Mouse (Mus musculus) liver, adult 2 months (tissue): Measurements from ENCODE around the gene Spata13. TPM values are rescaled to one million over a fixed set of nuclear protein-coding genes. Genes with fewer than 3 reads are reported as not detected.

Experiments
- DNase-seq: peaks from one replicate; pipeline ENCODE4 v3.0.0-alpha.2; 2011; ENCODE audit warnings: low read depth, low spot score; ENCODE audit errors: extremely low read depth
- H3K27ac ChIP-seq: fragments of 200-500 bp; replicated peaks from 2 replicates; pipeline ENCODE4 v1.5.1; 2012; ENCODE audit warnings: low read depth, mild to moderate bottlenecking, control low read depth, inconsistent platforms, low read length; ENCODE audit not compliant: insufficient read depth
- H3K27me3 ChIP-seq: fragments of 200-500 bp; 2 replicates; pipeline ENCODE4 v1.6.1; 2012; ENCODE audit warnings: mild to moderate bottlenecking, moderate library complexity, low read length, inconsistent platforms; ENCODE audit not compliant: control insufficient read depth, insufficient read depth
- H3K36me3 ChIP-seq: fragments of 200-500 bp; 2 replicates; pipeline ENCODE4 v1.6.1; 2012; ENCODE audit warnings: low read length, inconsistent platforms; ENCODE audit not compliant: control insufficient read depth, insufficient read depth
- H3K4me1 ChIP-seq: fragments of 200-500 bp; 2 replicates; pipeline ENCODE4 v1.6.1; 2011; ENCODE audit warnings: low read length; ENCODE audit not compliant: control insufficient read depth, insufficient read depth
- H3K4me3 ChIP-seq: fragments of 200-500 bp; 2 replicates; pipeline ENCODE4 v1.5.1; 2011; ENCODE audit warnings: low read depth, mild to moderate bottlenecking, control low read depth, low read length, moderate library complexity; ENCODE audit not compliant: insufficient read depth
- H3K79me2 ChIP-seq: fragments of 200-500 bp; 2 replicates; pipeline ENCODE4 v1.6.1; 2012; ENCODE audit warnings: inconsistent platforms, mild to moderate bottlenecking, low read length, moderate library complexity; ENCODE audit not compliant: control insufficient read depth, insufficient read depth
- H3K9ac ChIP-seq: fragments of 200-500 bp; 2 replicates; pipeline ENCODE4 v1.6.1; 2012; ENCODE audit warnings: low read depth, mild to moderate bottlenecking, control low read depth, inconsistent platforms, low read length
- CTCF ChIP-seq: fragments of 200-500 bp; IDR thresholded peaks from 2 replicates; pipeline ENCODE4 v1.5.1; 2011; ENCODE audit warnings: low read depth, low read length, control low read depth
- POLR2A ChIP-seq: fragments of 200-500 bp; IDR thresholded peaks from 2 replicates; pipeline ENCODE4 v1.6.1; 2011; ENCODE audit warnings: low read length, control low read depth; ENCODE audit not compliant: insufficient read depth; ENCODE audit errors: extremely low read depth
- WGBS: fragments of 180-500 bp; shearing (Covaris S2); methylation state at CpG from one replicate; pipeline ENCODE4 v1.1.7; 2018; 5-methylcytosine and 5-hydroxymethylcytosine counted together
- polyA plus RNA-seq: library from polyadenylated mRNA; depleted of rRNA; stranded (reverse); fragments of >200 nt; gene quantifications from 2 replicates; pipeline ENCODE4 v1.2.3, GENCODE M21; 2012
- total RNA-seq: library from RNA; depleted of rRNA; stranded (reverse); fragments of >200 nt; gene quantifications from 2 replicates; pipeline ENCODE4 v1.2.3, GENCODE M21; 2014

Gene Spata13
- total and polyA plus RNA-seq, 2 experiments: 11.9 to 20.6 TPM

GRCm38 (mm10) chr14:60634877-60635771, 1.3 kb downstream of the Spata13 start:
- peak overlapping the region; percentile 88 for H3K4me3 ChIP-seq
- under 1% methylated on average over 45 of the region's 45 CpGs for WGBS
- H3K36me3 ChIP-seq: peaks cover 3% of the 10 kb centered on the region; the same call in 1 of the 2 replicates
- DNase-seq: peak; percentile 73
- peaks cover 19% of the 10 kb centered on the region; the same call in 1 of the 2 replicates for H3K79me2 ChIP-seq
- H3K4me1 ChIP-seq: peaks cover 26% of the 10 kb centered on the region
- no peaks in the 10 kb centered on the region for H3K27me3 ChIP-seq
- H3K27ac ChIP-seq: peak overlapping the region; percentile 87
- H3K9ac ChIP-seq: peak overlapping the region; percentile 91
- TF ChIP-seq POLR2A: no peak
- TF ChIP-seq CTCF: peak; percentile 34

GRCm38 (mm10) chr14:60635911-60636607, 2.3 kb downstream of the Spata13 start:
- TF ChIP-seq POLR2A (no peak), CTCF (no peak)
- 14% methylated on average over 14 of the region's 14 CpGs for WGBS
- DNase-seq: peak; percentile 70

GRCm38 (mm10) chr14:60636608-60636980, 2.8 kb downstream of the Spata13 start:
- Histone ChIP-seq H3K27ac (peak overlapping the region; percentile 99), H3K9ac (no peak overlapping the region), H3K27me3 (no peaks in the 10 kb centered on the region), H3K4me3 (no peak overlapping the region), H3K36me3 (peaks cover 3% of the 10 kb centered on the region; the same call in 1 of the 2 replicates), H3K4me1 (peaks cover 32% of the 10 kb centered on the region), H3K79me2 (peaks cover 27% of the 10 kb centered on the region; the same call in 1 of the 2 replicates)
- WGBS: 25% methylated on average over 2 of the region's 2 CpGs
- peak; percentile 98 for DNase-seq
- no peak for TF ChIP-seq POLR2A
- TF ChIP-seq CTCF: no peak

More at GRCm38 (mm10) chr14:60635911-60636607, 2.3 kb downstream of the Spata13 start:
- H3K4me3 ChIP-seq: peak overlapping the region; percentile 16
- H3K79me2 ChIP-seq: peaks cover 22% of the 10 kb centered on the region; the same call in 1 of the 2 replicates
- peak overlapping the region; percentile 99 for H3K27ac ChIP-seq
- H3K9ac ChIP-seq: peak overlapping the region; percentile 64
- H3K36me3 ChIP-seq: peaks cover 3% of the 10 kb centered on the region; the same call in 1 of the 2 replicates
- no peaks in the 10 kb centered on the region for H3K27me3 ChIP-seq
- peaks cover 28% of the 10 kb centered on the region for H3K4me1 ChIP-seq

GRCm38 (mm10) chr14:60636996-60637395, 3.2 kb downstream of the Spata13 start:
- H3K79me2 ChIP-seq: peaks cover 29% of the 10 kb centered on the region; the same call in 1 of the 2 replicates
- H3K27ac ChIP-seq: peak overlapping the region; percentile 75
- H3K9ac ChIP-seq: no peak overlapping the region
- H3K4me3 ChIP-seq: no peak overlapping the region
- no peak for DNase-seq
- WGBS: 49% methylated on average over 9 of the region's 9 CpGs
- H3K27me3 ChIP-seq: no peaks in the 10 kb centered on the region
- peaks cover 33% of the 10 kb centered on the region for H3K4me1 ChIP-seq
- peaks cover 3% of the 10 kb centered on the region; the same call in 1 of the 2 replicates for H3K36me3 ChIP-seq
- TF ChIP-seq CTCF: no peak
- TF ChIP-seq POLR2A: no peak

- no peak overlapping the region for H3K4me3 ChIP-seq
- H3K4me1 ChIP-seq: peaks cover 33% of the 10 kb centered on the region
- H3K27ac ChIP-seq: peak overlapping the region; percentile 38
- H3K36me3 ChIP-seq: peaks cover 3% of the 10 kb centered on the region; the same call in 1 of the 2 replicates
- WGBS: 26% methylated on average over 8 of the region's 8 CpGs
- peak; percentile 74 for DNase-seq
- H3K79me2 ChIP-seq: peaks cover 39% of the 10 kb centered on the region; the same call in 1 of the 2 replicates
- TF ChIP-seq CTCF (no peak), POLR2A (no peak)
- H3K9ac ChIP-seq: peak overlapping the region; percentile 29; the same call in 1 of the 2 replicates
- no peaks in the 10 kb centered on the region for H3K27me3 ChIP-seq
These were observed 4.4 kb downstream of the Spata13 start for GRCm38 (mm10) chr14:60638159-60638558.
